Mouse (Mus musculus): ENCODE results near the gene Ppp2r3d.
"Not testable (repeated sequence)": the region's sequence is repeated elsewhere in the genome, so short reads cannot be mapped to it uniquely, and the experiment has no call there.

Gene Ppp2r3d

DNA sequence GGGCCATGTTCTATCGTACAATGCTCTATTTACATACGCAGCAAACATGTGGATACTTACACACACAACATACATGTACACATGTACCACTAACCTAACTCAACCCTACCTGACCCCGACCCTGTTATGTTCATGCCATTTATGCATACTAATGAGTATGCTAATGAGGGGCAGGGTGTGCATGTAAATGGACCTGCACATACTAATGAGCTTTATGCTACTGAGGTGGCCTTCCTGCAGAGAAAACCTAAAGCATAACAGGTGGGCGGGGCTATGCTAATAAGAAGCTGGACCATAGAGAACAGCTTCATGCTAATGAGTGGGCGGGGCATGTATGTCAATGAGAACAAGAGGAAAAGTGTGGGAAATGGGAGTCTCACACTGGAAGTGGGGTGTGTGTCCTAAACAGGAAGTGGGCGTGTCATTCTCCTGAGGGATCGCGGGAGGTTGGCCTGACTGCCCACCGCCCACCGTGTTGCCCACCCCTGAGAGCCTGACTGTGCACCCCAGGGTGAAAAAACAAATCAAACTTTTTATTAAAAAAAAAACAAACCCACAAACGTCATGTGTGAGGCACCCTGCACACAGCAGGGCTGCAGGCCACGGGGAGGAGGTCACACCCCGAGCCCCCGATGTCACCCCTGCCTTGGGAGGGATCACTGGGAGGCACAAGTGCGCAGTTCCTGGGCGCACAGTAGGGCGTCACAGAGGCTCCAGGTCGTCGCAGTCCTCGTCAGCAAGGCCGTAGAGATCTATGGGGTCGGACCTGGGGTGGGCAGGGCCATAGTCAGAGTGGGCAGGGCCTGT lies at the start of gene Ppp2r3d:
Gene Ppp2r3d (minus strand): TSS at position 803 of the 807 bp plus-strand sequence.
- no peak for DNase-seq (ENCODE audit: low read depth, low spot score)

DNA sequence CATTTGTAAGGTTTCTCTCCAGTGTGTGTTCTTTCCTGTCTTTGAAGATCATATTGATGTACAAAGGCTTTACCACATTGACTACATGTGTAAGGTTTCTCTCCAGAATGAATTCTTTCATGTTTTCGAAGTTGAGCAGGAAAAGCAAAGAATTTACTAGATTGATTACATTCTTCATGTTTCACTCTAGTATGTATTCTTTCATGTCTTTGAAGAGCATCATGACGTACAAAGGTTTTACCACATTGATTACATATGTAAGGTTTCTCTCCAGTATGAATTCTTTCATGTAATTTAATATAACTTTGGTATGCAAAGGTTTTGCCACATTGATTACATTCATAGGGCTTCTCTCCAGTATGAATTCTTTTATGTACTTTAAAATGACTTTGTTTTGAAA lies 17.0 kb upstream of the Ppp2r3d start, which contains the start of gene Gm21836:
Gene Gm21836 (minus strand): TSS at position 101 of the 400 bp plus-strand sequence.
- DNase-seq (ENCODE audit: low read depth, low spot score) = not testable (repeated sequence)

DNA sequence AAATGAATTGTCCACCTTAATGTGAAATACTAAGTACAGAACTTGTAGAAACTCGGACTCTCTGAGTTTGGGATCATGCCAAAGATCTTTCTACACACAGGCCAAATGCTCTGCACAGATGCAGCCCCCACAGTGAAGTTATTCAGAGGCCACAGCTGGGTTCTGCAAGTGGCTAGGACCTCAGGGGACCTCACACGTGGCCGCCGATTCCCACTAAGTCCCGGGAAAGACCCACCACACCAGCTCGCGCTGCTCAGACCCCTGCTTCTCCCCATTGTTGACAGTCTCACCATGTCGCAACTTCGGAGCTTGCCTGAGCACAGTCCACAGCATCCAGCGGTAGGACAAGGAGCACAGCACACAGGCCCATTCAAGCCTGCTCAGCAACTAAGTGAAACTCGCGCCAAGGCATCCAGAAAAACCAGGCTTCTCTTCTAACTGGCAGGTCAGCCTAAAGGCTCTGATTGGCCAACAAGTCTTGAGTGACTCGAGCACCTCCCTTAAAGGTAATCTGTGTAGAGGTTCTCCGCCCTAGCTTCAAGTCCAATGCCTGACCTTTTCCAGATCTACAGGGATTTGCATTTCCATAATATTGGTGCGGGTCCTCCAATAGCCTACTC lies 3.8 kb upstream of the Ppp2r3d start:
- DNase-seq (ENCODE audit: low read depth, low spot score) = not testable (repeated sequence)

DNA sequence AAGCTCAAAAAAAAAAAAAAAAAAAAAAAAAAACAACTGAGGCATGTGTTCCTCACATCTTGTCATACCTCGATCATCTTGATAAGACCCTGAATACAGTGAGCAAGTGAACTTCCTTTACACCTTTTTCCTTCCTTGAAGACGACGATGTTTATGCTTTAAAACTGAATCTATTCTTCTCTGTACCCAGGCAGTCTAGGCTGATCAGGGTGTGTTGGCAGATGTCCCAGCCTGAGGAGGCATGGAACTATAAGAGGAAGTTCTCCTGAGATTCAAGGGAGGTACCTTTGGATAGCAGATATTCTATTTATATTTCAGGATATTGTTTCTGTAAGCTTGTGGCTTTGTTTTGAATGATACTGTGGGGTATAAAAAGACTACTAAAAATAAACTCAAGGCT lies 1.4 kb upstream of the Ppp2r3d start:
- peak; percentile 31 for DNase-seq (ENCODE audit: low read depth, low spot score)

DNA sequence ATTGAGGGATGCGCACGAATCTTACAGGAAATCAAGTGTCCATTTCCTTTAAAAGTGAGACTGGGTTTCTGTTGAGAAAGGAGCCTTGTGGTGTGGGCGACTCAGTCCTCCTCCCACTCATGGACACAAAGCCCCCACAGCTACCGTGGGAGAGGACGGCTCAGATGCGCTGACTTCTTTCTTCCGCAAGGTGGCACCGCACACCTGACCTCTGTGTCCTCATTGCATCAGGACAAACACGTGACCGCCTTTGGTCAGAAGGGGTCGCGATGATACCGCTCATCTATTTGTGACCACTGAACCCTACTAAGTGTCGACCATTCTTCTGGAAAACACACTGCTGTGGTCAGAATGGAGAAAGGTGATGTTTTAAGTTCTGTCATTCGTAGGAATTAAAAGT lies 1.0 kb downstream of the Ppp2r3d start:
- no peak for DNase-seq (ENCODE audit: low read depth, low spot score)

DNA sequence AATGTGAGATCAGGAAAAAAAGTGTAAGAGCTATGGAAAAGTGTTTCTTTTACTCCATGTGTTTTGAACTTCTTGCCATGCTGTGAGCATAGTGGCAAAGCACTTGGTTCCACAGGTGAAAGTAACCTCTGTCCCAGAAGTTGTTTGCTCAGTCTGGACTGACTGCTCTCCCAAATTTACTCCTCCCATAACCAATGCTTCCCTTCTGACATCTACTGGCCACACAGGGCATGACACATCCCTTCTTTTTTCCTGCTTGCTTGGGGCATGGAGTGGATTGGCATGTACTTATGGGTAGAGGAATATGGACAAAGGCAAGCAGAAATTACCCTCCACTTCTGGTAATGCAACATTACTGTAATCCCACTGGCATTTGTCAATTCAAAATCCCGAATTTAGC lies 20.1 kb downstream of the Ppp2r3d start:
- no peak for DNase-seq (ENCODE audit: low read depth, low spot score)

DNA sequence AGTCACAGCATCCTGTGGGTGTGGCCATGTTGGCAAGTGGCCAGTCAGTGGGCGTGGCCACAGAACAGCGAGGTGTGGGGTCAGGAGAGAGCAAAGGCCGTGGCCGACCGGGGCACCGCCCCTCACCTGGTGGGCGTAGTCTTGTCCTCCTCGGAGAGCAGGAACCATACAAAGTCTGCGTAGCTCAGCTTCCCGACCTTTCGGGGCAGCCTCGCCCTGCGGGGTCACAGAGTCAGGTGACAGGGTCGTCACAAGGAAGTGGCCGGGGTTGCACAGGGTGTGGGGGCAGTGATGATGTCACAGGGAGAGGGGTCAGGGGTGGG lies 34.2 kb downstream of the Ppp2r3d start:
- no peak for DNase-seq (ENCODE audit: low read depth, low spot score)

DNA sequence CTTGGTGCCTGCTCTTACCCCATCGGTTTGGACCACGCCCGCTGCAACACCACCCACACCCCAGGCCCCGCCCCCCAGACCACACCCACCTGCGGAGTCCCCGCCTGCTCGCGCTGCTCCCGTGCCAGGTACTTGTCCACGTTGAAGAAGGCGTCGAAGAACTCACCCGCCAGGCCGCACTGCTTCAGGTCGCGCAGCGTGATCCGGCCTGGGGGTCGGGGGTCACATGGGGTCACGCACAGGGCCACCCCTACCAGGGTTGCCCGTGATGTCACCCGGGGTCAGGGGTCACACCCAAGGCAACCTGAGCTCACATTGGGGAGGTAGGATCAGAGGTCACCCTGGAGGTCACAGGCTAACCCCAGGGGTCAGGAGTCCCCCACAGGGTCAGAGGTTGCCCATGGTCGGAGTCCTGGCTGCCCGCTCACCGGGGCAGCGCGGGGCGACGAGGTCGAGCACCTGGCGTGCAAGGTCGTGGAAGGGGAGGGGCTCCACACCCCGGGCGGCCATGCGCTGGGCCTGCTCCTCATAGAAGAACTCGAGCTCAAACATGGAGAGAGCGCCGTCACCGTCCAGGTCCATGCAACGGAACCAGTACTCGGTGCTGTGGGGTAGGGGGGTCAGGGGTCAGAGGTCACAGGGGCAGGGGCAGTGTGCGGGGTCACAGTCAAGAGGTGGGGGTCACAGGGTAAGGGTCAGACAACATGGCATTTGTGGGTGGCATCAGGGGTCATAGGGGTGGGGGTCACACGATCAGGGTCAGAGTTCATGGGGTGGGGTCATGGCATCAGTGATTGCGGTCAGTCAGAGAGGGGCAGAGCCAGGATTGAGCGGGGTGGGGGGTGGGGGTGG lies 34.8 kb downstream of the Ppp2r3d start:
- DNase-seq (ENCODE audit: low read depth, low spot score) = no peak

DNA sequence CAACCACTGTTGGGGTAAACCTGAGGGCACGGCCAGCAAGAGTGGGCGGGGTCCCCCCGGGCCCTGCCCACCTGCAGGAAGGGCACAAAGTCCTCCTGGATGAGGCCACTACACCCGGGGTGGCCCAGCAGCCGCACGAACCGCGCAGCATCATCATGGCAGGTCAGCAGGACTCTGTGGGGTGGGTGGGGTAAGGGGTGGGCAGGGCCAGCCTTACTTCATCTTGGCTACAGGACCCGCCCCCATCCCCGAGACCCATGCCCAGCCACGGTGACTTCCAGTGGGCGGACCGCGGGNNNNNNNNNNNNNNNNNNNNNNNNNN lies 36.0 kb downstream of the Ppp2r3d start:
- DNase-seq (ENCODE audit: low read depth, low spot score) = no peak

DNA sequence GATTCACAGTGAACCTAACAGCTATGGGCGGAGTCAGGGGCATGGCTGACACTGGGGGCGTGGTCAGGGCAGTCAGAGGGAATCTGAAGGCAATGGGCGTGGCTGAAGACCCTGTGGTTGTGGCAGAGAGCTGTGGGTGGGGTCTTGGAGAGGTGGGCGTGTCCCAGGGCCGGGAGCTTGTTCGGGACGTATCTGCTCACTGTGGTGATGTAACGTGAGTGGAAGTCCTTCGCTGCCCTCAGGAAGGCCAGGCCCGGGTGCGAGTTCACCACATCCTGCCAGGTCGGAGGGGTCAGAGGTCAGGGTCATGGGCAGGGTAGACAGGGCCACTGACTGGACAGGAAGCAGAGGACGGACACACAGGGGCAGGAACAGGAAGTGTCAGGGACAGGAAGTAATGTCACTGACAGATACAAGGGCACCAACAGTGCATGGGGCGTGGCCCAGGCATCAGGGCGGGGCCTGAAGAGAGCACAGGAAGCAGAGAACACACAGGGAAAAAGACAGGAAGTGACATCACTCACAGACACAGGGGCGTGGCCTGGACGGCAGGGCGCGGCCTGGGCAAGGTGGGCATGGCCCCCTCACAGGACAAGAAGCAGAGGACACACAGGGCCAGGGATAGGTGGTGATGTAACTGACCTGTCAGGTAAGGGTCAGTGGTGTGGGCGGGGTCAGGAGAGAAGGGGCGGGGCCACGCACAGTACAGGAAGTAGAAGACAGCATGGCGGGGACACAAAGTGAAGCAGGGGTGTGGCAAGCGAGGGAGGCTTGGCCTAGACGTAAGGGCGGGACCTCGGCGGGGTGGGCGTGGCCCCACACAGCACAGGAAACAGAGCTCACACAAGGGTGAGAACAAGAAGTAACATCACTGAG lies 36.6 kb downstream of the Ppp2r3d start:
- DNase-seq (ENCODE audit: low read depth, low spot score) = no peak

DNA sequence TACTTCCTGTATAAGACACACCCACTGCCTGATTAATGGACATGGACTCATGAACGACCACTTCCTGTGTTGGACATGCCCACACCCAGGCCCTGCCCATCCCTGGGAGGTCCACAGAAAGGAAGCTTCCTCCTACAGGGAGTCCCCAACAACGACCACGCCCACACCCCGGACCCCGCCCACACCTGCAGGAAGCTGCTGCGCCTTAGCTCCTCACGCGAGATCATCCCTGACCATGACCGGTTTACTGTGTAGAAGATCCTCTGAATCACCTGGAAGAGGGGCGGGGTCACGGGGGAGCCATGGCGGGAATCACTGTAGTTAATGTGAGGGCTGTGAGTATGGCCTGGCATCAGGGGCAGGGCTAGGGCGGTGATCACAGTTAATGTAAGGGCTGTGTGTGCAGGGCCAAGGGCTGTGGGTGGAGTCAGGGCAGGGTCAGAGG lies 37.3 kb downstream of the Ppp2r3d start:
- no peak for DNase-seq (ENCODE audit: low read depth, low spot score)

DNA sequence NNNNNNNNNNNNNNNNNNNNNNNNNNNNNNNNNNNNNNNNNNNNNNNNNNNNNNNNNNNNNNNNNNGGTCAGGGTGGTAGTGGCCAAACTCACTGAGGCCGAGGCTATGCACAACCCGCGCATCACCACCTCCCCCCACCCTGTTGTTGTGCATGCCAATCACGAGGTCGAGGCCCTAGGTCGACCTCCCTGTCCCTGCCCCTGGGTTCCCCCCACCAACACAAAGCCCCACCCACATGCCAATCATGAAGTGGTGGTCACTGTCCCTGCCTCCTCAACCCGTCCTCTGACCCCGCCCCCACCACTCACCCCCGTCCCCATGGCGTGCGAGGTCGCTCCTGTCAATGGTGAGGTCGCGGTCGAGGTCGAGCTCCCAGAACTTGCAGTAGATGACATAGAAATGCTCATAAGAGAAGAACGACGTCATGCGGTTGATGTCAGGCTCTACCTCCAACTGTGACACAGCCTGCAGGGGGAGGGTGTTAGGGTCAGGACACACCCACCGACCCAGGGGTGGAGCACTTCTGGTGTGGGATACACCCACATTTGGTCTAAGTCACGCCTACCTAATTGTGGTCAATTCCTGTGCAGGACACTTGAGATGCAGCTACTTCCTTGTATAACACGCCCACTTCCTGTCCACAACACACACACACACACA lies 37.9 kb downstream of the Ppp2r3d start:
- no peak for DNase-seq (ENCODE audit: low read depth, low spot score)

DNA sequence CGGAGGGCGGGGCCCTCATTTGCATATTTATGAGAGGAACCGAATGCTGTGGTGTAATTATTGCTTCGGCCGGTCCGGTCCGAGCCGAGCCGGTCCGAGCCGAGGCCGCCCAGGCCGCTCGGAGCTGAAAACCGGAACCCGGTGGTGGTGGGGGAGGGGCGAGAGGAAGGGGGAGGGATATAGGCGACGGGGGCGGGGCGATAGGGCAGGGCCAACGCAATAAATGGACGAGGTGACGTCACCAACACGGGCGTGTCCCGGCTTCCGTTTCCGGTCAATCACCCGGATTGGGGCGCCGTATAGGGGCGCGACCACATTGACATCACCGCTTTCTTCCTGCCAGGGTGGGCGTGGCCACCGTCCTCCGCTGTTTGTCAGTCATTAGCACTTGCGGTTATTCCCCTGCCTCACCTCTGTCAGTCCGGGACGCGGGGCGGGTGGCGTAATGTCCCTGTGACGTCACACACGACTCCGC lies 51.2 kb downstream of the Ppp2r3d start:
- DNase-seq (ENCODE audit: low read depth, low spot score) = peak; percentile 89

DNA sequence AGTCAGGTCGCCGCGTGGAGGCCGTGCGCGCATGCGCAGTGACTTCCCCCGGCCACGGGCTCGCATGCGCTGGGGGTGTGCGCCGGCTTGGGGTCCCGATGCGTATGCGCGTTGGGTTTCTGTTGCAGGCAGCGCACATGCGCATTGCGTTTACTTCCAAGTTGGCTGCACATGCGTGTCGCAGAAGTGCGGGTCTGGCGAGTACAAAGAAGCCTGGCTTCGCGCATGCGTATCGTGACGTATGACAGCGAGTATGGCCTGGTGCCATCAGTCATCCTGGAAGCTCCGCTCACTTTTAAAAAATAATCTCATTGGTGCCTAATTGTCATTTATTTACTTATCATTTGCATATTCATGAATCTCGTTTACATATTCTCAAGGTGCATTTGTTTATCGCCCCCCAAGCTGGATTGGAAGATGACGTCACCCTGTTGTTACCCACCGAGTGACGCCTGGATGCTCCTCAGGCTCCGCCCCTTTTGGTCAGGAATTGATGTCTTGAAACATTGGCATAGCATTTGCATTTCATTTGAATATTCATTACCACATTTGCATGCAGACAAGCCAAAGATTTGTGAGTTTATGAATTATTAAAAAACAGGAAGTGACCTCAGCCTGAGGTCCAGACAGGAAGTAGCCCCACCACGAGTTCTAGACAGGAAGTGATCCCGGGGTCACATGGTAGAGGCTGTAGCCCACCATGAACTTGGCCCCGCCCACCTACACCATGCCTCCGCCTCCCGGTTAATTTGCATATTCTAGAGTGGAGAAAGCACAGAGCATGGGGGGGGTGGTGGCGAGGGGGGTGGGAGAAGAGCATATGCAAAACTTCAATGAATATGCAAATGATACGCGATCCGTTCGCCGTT lies 51.9 kb downstream of the Ppp2r3d start:
- DNase-seq (ENCODE audit: low read depth, low spot score) = peak; percentile 99

DNA sequence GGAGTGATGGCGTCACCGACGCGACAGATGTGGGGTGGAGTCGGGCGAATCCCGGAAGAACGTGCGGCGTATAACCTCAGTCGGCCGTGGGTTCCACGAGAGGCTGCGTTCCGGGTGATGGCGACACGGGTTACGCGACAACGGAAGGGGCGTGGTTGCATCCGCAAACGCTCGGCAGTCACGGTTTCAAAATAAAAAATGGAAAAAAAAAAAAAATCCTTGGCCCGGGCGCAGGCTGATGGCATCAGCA lies 52.5 kb downstream of the Ppp2r3d start:
- no peak for DNase-seq (ENCODE audit: low read depth, low spot score)

DNA sequence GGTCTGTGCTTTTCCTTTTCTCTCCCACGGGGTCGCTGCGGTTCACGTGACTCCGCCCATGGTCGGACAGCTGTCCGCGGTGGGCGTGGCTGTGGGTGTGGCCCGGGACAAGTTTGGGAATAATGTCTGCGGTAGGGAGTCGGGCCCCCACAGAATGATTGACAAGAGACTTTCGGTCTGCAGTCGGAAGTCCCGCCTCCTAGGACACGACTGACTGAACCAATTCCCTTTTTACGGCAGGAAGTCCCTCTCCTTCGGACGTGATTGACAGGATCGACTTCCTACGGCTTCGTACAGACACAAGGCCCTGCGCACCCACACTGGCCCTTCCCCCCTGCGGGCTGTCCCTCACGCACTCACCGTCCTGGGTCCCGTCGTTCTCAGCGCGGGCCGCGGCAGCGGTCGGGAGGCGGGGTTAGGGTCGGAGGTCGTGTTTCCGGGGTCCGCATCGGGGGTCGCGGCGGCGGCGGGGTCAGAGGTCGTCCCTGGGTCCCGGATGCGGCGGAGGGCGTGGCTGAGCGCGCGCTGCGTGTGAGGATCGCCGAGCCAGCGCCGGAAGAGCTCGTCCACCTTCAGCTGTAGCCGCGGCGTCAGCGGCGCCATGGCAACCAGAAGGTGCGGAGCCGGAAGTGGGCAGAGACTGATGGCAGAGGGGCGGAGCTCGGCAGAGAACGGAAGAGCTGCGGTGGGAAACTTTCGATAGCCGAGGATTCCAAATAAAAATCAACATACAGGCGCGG lies 53.0 kb downstream of the Ppp2r3d start:
- DNase-seq (ENCODE audit: low read depth, low spot score) = peak; percentile 99

DNA sequence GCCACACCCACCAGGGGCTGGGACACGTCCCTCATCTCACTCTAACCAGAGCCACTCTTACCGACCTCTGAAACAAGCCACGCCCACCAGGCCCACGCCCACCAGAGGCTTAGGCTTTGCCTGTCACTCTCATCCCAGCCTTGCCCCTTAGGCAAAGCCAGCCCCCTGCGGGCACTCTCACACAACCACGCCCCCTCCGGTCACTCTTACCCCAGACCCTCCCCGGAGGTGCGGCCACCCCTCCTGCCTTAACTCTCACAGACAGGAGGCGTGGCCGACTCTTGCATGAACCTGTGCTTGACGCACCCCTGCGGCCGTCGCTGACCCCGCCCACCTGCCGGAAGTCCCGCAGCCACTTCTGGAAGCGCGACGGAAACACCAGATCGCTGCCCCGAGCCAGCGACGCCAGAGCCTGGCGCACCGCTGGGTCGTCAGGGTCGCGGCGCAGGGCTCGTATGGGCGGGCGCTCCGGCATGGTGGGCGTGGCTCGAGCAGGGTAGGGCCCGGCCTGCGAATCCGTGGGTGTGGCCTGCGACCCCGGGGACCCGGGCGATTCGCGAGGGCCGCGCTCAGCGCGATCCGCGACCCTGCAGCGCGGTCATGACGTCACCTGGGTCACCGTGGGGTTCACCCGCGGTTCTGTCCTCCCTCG lies 53.7 kb downstream of the Ppp2r3d start:
- DNase-seq (ENCODE audit: low read depth, low spot score) = peak; percentile 90

DNA sequence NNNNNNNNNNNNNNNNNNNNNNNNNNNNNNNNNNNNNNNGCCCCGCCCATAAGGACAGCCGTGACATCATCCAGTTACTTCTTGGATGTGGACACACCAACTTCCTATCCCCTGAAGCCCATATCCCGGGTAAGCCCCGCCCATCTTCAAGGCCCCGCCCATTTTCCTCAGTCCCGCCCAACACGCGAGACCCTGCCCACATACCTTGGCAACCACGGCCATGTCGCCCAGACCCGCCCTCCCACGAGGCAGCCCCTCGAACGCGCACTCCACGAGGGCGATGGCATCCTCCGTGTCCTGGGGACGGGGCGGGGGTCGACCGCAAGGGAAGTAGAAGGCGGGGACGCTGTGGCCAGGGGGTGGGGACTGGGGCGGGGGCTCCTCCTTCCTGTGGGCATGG lies 54.3 kb downstream of the Ppp2r3d start:
- DNase-seq (ENCODE audit: low read depth, low spot score) = peak; percentile 42

DNA sequence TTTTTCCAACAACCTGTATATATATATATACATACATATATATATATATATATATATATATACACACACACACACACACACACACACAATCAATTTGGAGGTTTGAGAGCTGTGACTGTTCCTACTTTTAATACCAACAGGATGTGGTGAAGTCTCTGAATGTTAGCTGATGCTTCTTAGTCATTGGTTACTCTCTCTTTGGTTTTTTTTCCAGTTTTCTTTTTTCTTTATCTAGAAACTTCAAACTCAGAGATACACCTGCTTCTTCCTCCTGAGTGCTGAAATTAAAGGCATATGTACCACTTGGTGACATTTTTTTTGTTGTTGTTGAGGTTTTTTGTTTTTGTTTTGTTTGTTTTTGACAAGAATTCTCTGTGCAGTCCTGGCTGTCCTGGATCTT lies 63.8 kb downstream of the Ppp2r3d start:
- no peak for DNase-seq (ENCODE audit: low read depth, low spot score)

Data from telencephalon, adult 2 months (tissue).